Mouse (Mus musculus) macrophage (primary cell): ENCODE measurements around the gene Slc4a2. TPM values are rescaled to one million over a fixed set of nuclear protein-coding genes. Genes with fewer than 3 reads are reported as not detected.
"Not testable (repeated sequence)": the region's sequence is repeated elsewhere in the genome, so short reads cannot be mapped to it uniquely, and the experiment has no call there.

Experiments
- H3K27ac ChIP-seq: fragments of 350-480 bp; formaldehyde crosslinking; 2 replicates; pipeline ENCODE4 v1.9.0; 2021
- H3K36me3 ChIP-seq: fragments of 350-480 bp; formaldehyde crosslinking; 2 replicates; pipeline ENCODE4 v1.9.0; 2021; ENCODE audit errors: inconsistent target
- H3K4me3 ChIP-seq: fragments of 350-480 bp; formaldehyde crosslinking; 2 replicates; pipeline ENCODE4 v1.9.0; 2021; ENCODE audit errors: inconsistent target
- H3K79me2 ChIP-seq: fragments of 350-480 bp; formaldehyde crosslinking; 2 replicates; pipeline ENCODE4 v1.9.0; 2021; ENCODE audit errors: inconsistent target
- WGBS: methylation state at CpG from one replicate; pipeline ENCODE4 v1.1.7; 2026; ENCODE audit warnings: inconsistent platforms; ENCODE audit not compliant: missing documents; 5-methylcytosine and 5-hydroxymethylcytosine counted together
- polyA plus RNA-seq: library from polyadenylated mRNA; stranded (reverse); fragments of 250-400 nt; gene quantifications from 3 replicates; pipeline ENCODE4 v1.2.4, GENCODE M21; 2018; ENCODE audit warnings: inconsistent platforms

Gene Slc4a2
- polyA plus RNA-seq, 1 experiment from 2014 or later = 21.8 TPM

DNA sequence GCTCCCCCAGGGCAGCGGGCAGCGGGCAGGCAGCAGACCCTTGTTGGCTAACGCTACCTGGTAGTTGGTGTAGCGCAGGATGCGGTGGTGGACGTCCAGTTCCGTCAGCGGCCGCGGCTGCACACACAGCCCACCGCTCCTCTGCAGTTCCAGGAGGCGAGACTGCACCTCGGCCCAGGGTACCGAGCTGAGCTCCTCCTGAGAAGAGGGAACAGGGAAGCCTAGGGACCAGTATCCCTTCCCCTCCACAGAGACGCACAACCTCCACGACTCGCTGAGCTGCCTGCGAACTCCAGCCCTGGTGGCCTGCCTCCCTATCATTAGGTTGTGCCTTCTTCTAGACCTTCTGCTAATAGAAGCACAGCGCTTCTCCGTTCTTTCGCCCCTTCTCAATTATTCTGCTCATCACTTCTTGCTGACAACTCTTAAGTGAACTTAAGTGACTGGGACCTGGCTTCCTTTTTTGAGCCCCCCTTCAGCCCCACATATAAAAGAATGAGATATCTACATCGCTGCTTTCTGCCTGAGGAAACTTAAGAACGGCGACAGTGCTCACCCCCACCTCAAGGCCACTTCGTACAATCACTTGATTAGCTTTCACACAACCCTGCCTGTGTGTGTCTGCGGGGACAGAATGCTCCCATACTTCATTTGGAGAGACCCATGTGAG is 35.3 kb upstream of the Slc4a2 start:
- peak overlapping the region; percentile 95 for H3K27ac ChIP-seq
- 31% methylated on average over 25 of the region's 26 CpGs for WGBS

GRCm38 (mm10) chr5:24389011-24389657 is 34.5 kb upstream of the Slc4a2 start:
- peak overlapping the region; percentile 95 for H3K27ac ChIP-seq

More for the DNA sequence above, 35.3 kb upstream of the Slc4a2 start:
- Histone ChIP-seq H3K36me3 (no peaks in the 10 kb centered on the region), H3K4me3 (peak overlapping the region; percentile 32), H3K79me2 (no peaks in the 10 kb centered on the region)

DNA sequence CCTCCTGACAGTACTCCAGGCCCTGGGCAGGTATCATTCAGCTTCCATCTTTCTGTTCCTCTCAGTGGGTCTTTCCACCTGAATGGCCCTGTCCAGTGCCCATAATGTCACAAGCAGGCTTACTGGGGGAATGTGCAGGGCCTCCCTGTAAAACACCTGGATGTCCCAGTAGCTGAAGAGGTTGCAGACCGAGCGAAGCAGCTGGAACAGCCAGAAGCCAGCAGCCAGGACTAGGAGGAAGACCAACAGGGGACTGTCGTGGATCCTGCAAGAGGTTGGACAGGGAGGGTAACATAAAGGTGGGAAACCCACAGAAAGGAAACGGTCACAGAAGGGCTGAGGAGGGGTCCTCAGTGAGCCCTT is 34.0 kb upstream of the Slc4a2 start:
- peak overlapping the region; percentile 95 for H3K27ac ChIP-seq
- 91% methylated on average over 4 of the region's 4 CpGs for WGBS
- peak overlapping the region; percentile 9 for H3K4me3 ChIP-seq
- H3K36me3 ChIP-seq = no peaks in the 10 kb centered on the region
- H3K79me2 ChIP-seq = no peaks in the 10 kb centered on the region

More at GRCm38 (mm10) chr5:24389011-24389657, 34.5 kb upstream of the Slc4a2 start:
- H3K36me3 ChIP-seq = no peaks in the 10 kb centered on the region
- WGBS = 38% methylated on average over 5 of the region's 7 CpGs
- H3K79me2 ChIP-seq = no peaks in the 10 kb centered on the region
- peak overlapping the region; percentile 9 for H3K4me3 ChIP-seq

DNA sequence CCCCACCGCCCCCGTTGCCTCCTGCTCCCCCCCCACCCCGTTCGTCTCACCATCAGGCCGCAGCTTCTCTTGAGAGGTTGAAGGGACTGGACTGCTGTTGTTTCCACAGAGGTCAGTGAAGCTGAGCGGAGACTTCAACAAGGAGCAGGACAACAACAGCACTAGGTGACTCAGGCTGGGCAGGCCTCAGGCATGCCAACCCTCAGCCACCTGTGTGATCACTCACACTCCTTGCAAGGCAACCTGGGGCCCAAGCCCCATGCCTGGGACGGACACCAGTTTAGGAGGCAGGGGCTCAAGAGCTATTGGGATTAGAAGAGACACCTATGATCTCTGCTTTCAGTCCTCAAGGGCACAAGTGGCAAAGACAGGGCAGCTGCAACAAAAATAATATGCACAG is 31.8 kb upstream of the Slc4a2 start, which contains the start of gene Atg9b:
Atg9b (minus strand) TSS at position 280 of the 400 bp plus-strand sequence.
- H3K36me3 ChIP-seq = no peaks in the 10 kb centered on the region
- H3K79me2 ChIP-seq = no peaks in the 10 kb centered on the region; the same call in 1 of the 2 replicates
- peak within 1 kb of the TSS; percentile 83 for H3K27ac ChIP-seq
- no peak within 1 kb of the TSS for H3K4me3 ChIP-seq
- WGBS = 96% methylated on average over 2 of the region's 7 CpGs

- peak overlapping the region; percentile 83 for H3K27ac ChIP-seq
- no peak overlapping the region for H3K4me3 ChIP-seq
- WGBS = 82% methylated on average over 7 of the region's 7 CpGs
- no peaks in the 10 kb centered on the region; the same call in 1 of the 2 replicates for H3K79me2 ChIP-seq
- H3K36me3 ChIP-seq = no peaks in the 10 kb centered on the region
These were observed 30.9 kb upstream of the Slc4a2 start for GRCm38 (mm10) chr5:24392724-24393123.

DNA sequence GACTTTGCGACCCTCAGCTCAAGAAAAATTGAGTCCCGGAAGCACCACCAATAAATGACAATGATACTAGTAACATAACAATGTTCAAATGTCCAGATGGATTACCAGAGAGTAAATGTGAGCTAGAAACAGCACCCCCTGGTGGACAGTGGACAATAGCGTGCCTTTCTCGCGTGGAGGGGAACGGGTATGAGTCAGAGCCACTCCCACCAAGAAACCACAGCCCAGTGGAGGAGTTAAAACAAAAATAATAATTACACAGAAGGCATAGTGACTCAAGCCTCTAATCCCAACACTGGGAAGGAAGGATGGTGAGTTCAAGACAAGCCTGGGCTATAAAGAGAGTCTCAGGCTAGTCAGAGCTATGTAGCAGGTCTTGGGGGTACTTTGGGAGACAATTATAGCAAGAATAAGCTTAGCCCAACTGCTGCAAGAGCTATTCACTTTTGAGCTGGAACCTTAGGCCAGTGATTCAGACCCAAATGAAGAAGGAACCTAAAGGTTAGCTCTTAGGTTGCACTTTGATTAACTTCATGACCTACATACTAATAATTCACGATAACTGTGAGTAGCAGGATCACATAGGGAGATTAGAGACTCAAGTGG is 30.1 kb upstream of the Slc4a2 start, which contains the start of gene Abcb8:
Abcb8 (plus strand) TSS at position 272 of the 606 bp plus-strand sequence.
- no peaks in the 10 kb centered on the region; the same call in 1 of the 2 replicates for H3K79me2 ChIP-seq
- WGBS = 17% methylated on average over 7 of the region's 7 CpGs
- peak within 1 kb of the TSS; percentile 56 for H3K4me3 ChIP-seq
- no peaks in the 10 kb centered on the region for H3K36me3 ChIP-seq
- peak within 1 kb of the TSS; percentile 83 for H3K27ac ChIP-seq

DNA sequence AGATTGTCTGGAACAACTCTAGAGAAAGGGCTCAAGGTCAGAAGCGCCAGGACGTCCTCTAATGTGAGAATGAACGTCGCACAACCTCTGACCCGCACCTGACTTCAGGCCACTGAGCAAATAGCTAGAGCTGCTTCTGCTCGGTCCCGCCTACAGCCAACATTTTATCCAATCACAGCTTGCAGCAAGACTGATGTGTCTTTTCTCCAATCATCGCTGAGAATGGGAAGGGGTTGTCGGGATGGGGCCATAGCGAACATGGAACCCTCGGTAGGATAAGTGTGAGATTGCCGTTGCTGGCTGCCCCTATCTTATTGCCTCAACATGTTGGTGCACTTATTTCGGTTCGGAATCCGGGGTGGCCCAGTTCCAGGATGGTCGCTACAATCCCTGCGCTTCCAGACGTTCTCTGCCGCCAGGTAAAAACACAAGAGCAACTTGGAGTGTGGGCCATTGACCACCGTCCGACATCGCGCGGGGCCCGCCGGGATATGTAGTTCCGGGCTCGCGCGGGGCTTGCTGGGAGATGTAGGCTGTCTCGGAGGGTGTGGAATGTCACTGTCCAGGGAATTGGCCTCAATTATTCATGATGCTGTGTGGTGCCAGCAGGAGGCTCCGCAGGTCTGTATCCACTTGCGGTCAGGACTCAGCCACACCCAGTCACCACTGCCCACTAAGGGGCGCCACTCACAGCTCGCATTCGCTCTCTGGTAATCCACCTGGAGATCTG is 29.3 kb upstream of the Slc4a2 start:
- Histone ChIP-seq H3K36me3 (no peaks in the 10 kb centered on the region), H3K4me3 (peak overlapping the region; percentile 56), H3K27ac (peak overlapping the region; percentile 83), H3K79me2 (no peaks in the 10 kb centered on the region; the same call in 1 of the 2 replicates)
- 2% methylated on average over 36 of the region's 36 CpGs for WGBS

- H3K27ac ChIP-seq, H3K4me3 ChIP-seq, H3K36me3 ChIP-seq, H3K79me2 ChIP-seq: not testable (repeated sequence)
- WGBS = 88% methylated on average over 6 of the region's 6 CpGs
These were observed 27.4 kb upstream of the Slc4a2 start for GRCm38 (mm10) chr5:24396254-24396653.

- WGBS = 92% methylated on average over 10 of the region's 10 CpGs
- peaks cover 12% of the 10 kb centered on the region; the same call in 1 of the 2 replicates for H3K36me3 ChIP-seq
- no peak overlapping the region for H3K27ac ChIP-seq
- no peak overlapping the region for H3K4me3 ChIP-seq
- H3K79me2 ChIP-seq = no peaks in the 10 kb centered on the region; the same call in 1 of the 2 replicates
These were observed 24.0 kb upstream of the Slc4a2 start for GRCm38 (mm10) chr5:24399686-24400085.

DNA sequence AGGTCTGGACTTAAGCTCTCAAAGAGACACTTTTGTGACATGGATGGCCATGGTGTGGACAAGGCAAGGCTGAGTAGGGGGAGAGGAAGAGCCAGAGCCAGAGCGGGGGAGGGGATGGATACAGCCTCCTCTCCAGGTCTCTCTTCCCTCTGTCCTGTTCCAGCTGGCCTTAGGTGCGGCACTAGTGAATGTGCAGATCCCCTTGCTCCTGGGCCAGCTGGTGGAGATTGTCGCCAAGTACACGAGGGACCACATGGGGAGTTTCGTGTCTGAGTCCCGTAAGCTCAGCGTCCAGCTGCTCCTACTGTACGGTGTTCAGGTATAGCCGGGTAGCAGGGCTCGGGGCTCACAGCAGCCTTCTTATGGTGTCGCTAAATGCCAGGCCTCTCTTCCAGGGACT is 23.3 kb upstream of the Slc4a2 start:
- H3K4me3 ChIP-seq = no peak overlapping the region
- WGBS = 97% methylated on average over 11 of the region's 11 CpGs
- no peaks in the 10 kb centered on the region for H3K79me2 ChIP-seq
- no peak overlapping the region for H3K27ac ChIP-seq
- H3K36me3 ChIP-seq = peaks cover 12% of the 10 kb centered on the region; the same call in 1 of the 2 replicates

GRCm38 (mm10) chr5:24400911-24401605 is 22.6 kb upstream of the Slc4a2 start:
- no peak overlapping the region for H3K27ac ChIP-seq
- H3K79me2 ChIP-seq = no peaks in the 10 kb centered on the region
- no peak overlapping the region for H3K4me3 ChIP-seq
- H3K36me3 ChIP-seq = peaks cover 12% of the 10 kb centered on the region; the same call in 1 of the 2 replicates
- 95% methylated on average over 5 of the region's 5 CpGs for WGBS

GRCm38 (mm10) chr5:24401969-24402368 is 21.7 kb upstream of the Slc4a2 start:
- peaks cover 17% of the 10 kb centered on the region; the same call in 1 of the 2 replicates for H3K36me3 ChIP-seq
- H3K79me2 ChIP-seq = no peaks in the 10 kb centered on the region
- no peak overlapping the region for H3K4me3 ChIP-seq
- H3K27ac ChIP-seq = no peak overlapping the region
- 97% methylated on average over 9 of the region's 9 CpGs for WGBS

- Histone ChIP-seq H3K79me2 (no peaks in the 10 kb centered on the region), H3K36me3 (peaks cover 25% of the 10 kb centered on the region; the same call in 1 of the 2 replicates), H3K4me3 (no peak overlapping the region), H3K27ac (no peak overlapping the region)
- WGBS = 67% methylated on average over 6 of the region's 6 CpGs
These were observed 18.9 kb upstream of the Slc4a2 start for GRCm38 (mm10) chr5:24404594-24405360.
